8 mouse cellular contexts compared by ENCODE assay signal in the genomic region with DNA sequence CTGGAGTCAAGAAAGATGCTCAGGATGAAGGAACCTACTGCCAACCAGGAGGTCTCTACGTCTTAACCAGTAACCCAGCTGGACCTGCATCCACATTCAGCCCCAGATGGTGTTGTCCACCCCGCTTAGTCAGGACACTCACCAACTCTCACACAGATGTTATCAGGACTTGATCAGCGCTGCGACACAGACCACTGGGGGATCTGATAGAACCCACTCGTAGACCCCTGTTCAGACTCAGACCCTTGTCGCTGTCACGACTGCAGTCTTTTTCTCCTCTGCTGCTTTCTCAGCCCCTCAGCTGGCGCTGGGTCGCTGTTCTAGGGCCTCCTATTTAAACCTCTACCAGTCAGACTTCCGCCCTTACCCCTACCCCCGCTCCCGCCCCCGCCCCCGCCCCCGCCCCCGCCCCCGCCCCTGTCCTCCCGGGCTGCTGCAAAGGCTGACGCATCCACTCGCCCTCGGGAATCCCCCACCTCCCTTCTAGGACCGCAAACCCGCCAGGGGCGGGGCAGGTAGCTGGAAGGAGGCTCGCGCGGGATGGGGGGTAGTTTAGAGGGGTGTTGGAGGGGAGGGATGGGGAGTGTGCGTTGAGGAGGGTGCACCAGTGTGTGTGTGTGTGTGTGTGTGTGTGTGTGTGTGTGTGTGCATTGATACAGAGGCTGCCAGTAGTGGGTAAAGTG. TPM values are rescaled to one million over a fixed set of nuclear protein-coding genes. Genes with fewer than 3 reads are reported as not detected.
DNase-seq lines count a peak whose midpoint lies in the region; ATAC-seq and TF ChIP-seq lines count a peak whose summit lies in the region.

A gene (minus strand): TSS at position 347 of the 683 bp plus-strand sequence.

- WGBS in forebrain, embryonic 12.5 days, result 0% methylated on average over 17 of the region's 28 CpGs
- WGBS in hindbrain, embryonic 11.5 days, result under 1% methylated on average over 16 of the region's 28 CpGs
- under 1% methylated on average over 21 of the region's 28 CpGs for WGBS in liver, embryonic 11.5 days
- WGBS in thymus, adult 2 months, result 1% methylated on average over 21 of the region's 28 CpGs

- peaks cover 8% of the 10 kb centered on the region for H3K36me3 ChIP-seq in forebrain, embryonic 12.5 days (replicated peaks)
- no peaks in the 10 kb centered on the region for H3K36me3 ChIP-seq in hindbrain, embryonic 11.5 days (ENCODE audit: control insufficient read depth, insufficient read depth, low read length)
- H3K36me3 ChIP-seq in liver, embryonic 11.5 days (ENCODE audit: control insufficient read depth, insufficient read depth, low read length), result no peaks in the 10 kb centered on the region
- no peaks in the 10 kb centered on the region for H3K36me3 ChIP-seq in thymus, adult 2 months (ENCODE audit: control insufficient read depth, insufficient read depth, low read length)

- intact Hi-C loops in left cerebral cortex, postnatal 14 days (cut with DNase I), result no loop called here

- no peak for TF ChIP-seq CTCF in thymus, adult 2 months (IDR thresholded peaks at IDR 0.05; ENCODE audit: borderline replicate concordance, control insufficient read depth, extremely low read depth, insufficient read depth, low read length, poor library complexity)

- TF ChIP-seq POLR2A in thymus, adult 2 months (IDR thresholded peaks at IDR 0.05; ENCODE audit: control insufficient read depth, extremely low read depth, insufficient read depth, low read length, poor library complexity), result peak; percentile 43; the same call in 1 of the 2 replicates

- no peak within 1 kb of the TSS for H3K27ac ChIP-seq in forebrain, embryonic 12.5 days
- no peak within 1 kb of the TSS for H3K27ac ChIP-seq in hindbrain, embryonic 11.5 days (ENCODE audit: low read depth, low read length)
- no peak within 1 kb of the TSS for H3K27ac ChIP-seq in liver, embryonic 11.5 days (ENCODE audit: low read depth, low read length)
- H3K27ac ChIP-seq in thymus, adult 2 months (ENCODE audit: control insufficient read depth, insufficient read depth, low read length), result peak within 1 kb of the TSS; percentile 52

- peak within 1 kb of the TSS; percentile 42 for H3K4me3 ChIP-seq in forebrain, embryonic 12.5 days (replicated peaks)
- H3K4me3 ChIP-seq in hindbrain, embryonic 11.5 days (ENCODE audit: low read depth, low read length), result peak within 1 kb of the TSS; percentile 26
- H3K4me3 ChIP-seq in liver, embryonic 11.5 days (ENCODE audit: low read depth, low read length), result peak within 1 kb of the TSS; percentile 42
- H3K4me3 ChIP-seq in thymus, adult 2 months (ENCODE audit: control insufficient read depth, insufficient read depth, low read length), result peak within 1 kb of the TSS; percentile 64

- H3K9me3 ChIP-seq in forebrain, embryonic 12.5 days, result no peaks in the 10 kb centered on the region
- no peaks in the 10 kb centered on the region for H3K9me3 ChIP-seq in hindbrain, embryonic 11.5 days (ENCODE audit: control insufficient read depth, low read length)
- no peaks in the 10 kb centered on the region for H3K9me3 ChIP-seq in liver, embryonic 11.5 days (ENCODE audit: control insufficient read depth, low read length)

- ATAC-seq in forebrain, embryonic 12.5 days (ENCODE audit: low FRiP score), result peak; percentile 65
- peak; percentile 63 for ATAC-seq in hindbrain, embryonic 11.5 days (ENCODE audit: low FRiP score)
- ATAC-seq in liver, embryonic 11.5 days (replicated peaks; ENCODE audit: low FRiP score), result peak; percentile 48
- ATAC-seq in monocyte, adult 5-6 weeks (replicated peaks; ENCODE audit: insufficient number of reproducible peaks, low FRiP score, low TSS enrichment, poor library complexity, severe bottlenecking), result peak; percentile 62; the same call in 1 of the 2 replicates

- peak within 1 kb of the TSS; percentile 74 for H3K4me2 ChIP-seq in forebrain, embryonic 12.5 days
- peak within 1 kb of the TSS; percentile 50 for H3K4me2 ChIP-seq in hindbrain, embryonic 11.5 days (replicated peaks; ENCODE audit: low read depth, low read length)
- peak within 1 kb of the TSS; percentile 63 for H3K4me2 ChIP-seq in liver, embryonic 11.5 days

- peaks cover 38% of the 10 kb centered on the region for H3K27me3 ChIP-seq in forebrain, embryonic 12.5 days
- H3K27me3 ChIP-seq in hindbrain, embryonic 11.5 days (ENCODE audit: control insufficient read depth, insufficient read depth, low read length), result peaks cover 17% of the 10 kb centered on the region
- peaks cover 5% of the 10 kb centered on the region for H3K27me3 ChIP-seq in liver, embryonic 11.5 days (replicated peaks; ENCODE audit: control insufficient read depth, insufficient read depth, low read length)
- no peaks in the 10 kb centered on the region for H3K27me3 ChIP-seq in thymus, adult 2 months (ENCODE audit: control insufficient read depth, insufficient read depth, low read length)

- peaks cover 14% of the 10 kb centered on the region for H3K4me1 ChIP-seq in forebrain, embryonic 12.5 days
- H3K4me1 ChIP-seq in hindbrain, embryonic 11.5 days (replicated peaks; ENCODE audit: control insufficient read depth, insufficient read depth, low read length), result no peaks in the 10 kb centered on the region; the same call in 1 of the 2 replicates
- peaks cover 13% of the 10 kb centered on the region; the same call in 1 of the 2 replicates for H3K4me1 ChIP-seq in liver, embryonic 11.5 days (replicated peaks; ENCODE audit: control insufficient read depth, insufficient read depth, low read length)
- H3K4me1 ChIP-seq in thymus, adult 2 months (replicated peaks; ENCODE audit: control insufficient read depth, insufficient read depth, low read length), result peaks cover 23% of the 10 kb centered on the region

- peak within 1 kb of the TSS; percentile 59 for H3K9ac ChIP-seq in forebrain, embryonic 12.5 days
- H3K9ac ChIP-seq in hindbrain, embryonic 11.5 days (ENCODE audit: low read depth, low read length), result peak within 1 kb of the TSS; percentile 40; the same call in 1 of the 2 replicates
- H3K9ac ChIP-seq in liver, embryonic 11.5 days (ENCODE audit: low read depth, low read length), result no peak within 1 kb of the TSS

- DNase-seq in 416B (ENCODE audit: low read depth), result peak; percentile 75
- DNase-seq in NIH3T3 (ENCODE audit: low read depth), result peak; percentile 83
- peak; percentile 55 for DNase-seq in hindbrain, embryonic 11.5 days (ENCODE audit: low spot score)
- DNase-seq in liver, embryonic 11.5 days (ENCODE audit: low spot score), result peak; percentile 44
- DNase-seq in thymus, adult 2 months, result peak; percentile 84
- DNase-seq in left cerebral cortex, postnatal 14 days (ENCODE audit: low spot score in 2 of 2), result no peak

RNA-seq across cellular contexts. Expression of the gene that starts here (rescaled TPM):
- polyA plus RNA-seq in forebrain, embryonic 12.5 days (2016; fragmentation: Nextera tagmentation; extraction: Ambion mirVana), result 0.69 and 1.7 TPM in 2 replicates
- 1.7 and 2.1 TPM in 2 replicates for polyA plus RNA-seq in hindbrain, embryonic 11.5 days (2014; fragmentation: Nextera tagmentation; extraction: Ambion mirVana)
- 1.6 and 4.1 TPM in 2 replicates for polyA plus RNA-seq in liver, embryonic 11.5 days (2014; fragmentation: Nextera tagmentation; extraction: Ambion mirVana)
- total RNA-seq in monocyte, adult 5-6 weeks (2017), result 12.6 to 19.0 TPM (median 14.8 TPM) in 3 replicates
- polyA plus RNA-seq in thymus, adult 2 months (2012; rRNA removed), result 25.2 and 36.1 TPM in 2 replicates
- total RNA-seq in left cerebral cortex, postnatal 14 days (2021), result 1 to 10 TPM; 4.8 to 5.1 TPM

Comparison
In these comparisons a context has a peak if more than half of its experiments do, and no peak if none do; other contexts are left out.
1. DNase-seq: peak in 416B (single experiment), NIH3T3 (single experiment), hindbrain, embryonic 11.5 days (single experiment), liver, embryonic 11.5 days (single experiment) and thymus, adult 2 months (single experiment); none in left cerebral cortex, postnatal 14 days (0 of 2).
2. Peak in every context shown above with its lines, with median percentiles within 50 percentile points of each other: ATAC-seq, H3K4me2 ChIP-seq and H3K4me3 ChIP-seq.